Mouse (Mus musculus) hindbrain, embryonic 10.5 days (tissue): ENCODE results near the gene Gm2663. TPM values are rescaled to one million over a fixed set of nuclear protein-coding genes. Genes with fewer than 3 reads are reported as not detected.
"Not testable (repeated sequence)": the region's sequence is repeated elsewhere in the genome, so short reads cannot be mapped to it uniquely, and the experiment has no call there.

ENCODE experiments used
- DNase-seq: peaks from one replicate; pipeline ENCODE4 v3.0.0-alpha.2; 2017; ENCODE audit warnings: low spot score
- H3K27ac ChIP-seq: fragments of 300-500 bp; sonication (generic); 2 replicates; pipeline ENCODE4 v1.5.1; 2016; ENCODE audit warnings: mild to moderate bottlenecking, moderate library complexity
- H3K27me3 ChIP-seq: fragments of 300-500 bp; sonication (generic); 2 replicates; pipeline ENCODE4 v1.6.1; 2016; ENCODE audit warnings: mild to moderate bottlenecking; ENCODE audit not compliant: poor library complexity, insufficient read depth, severe bottlenecking
- H3K36me3 ChIP-seq: fragments of 300-500 bp; sonication (generic); 2 replicates; pipeline ENCODE4 v1.6.1; 2016; ENCODE audit warnings: mild to moderate bottlenecking, moderate library complexity
- H3K4me1 ChIP-seq: fragments of 300-500 bp; sonication (generic); replicated peaks from 2 replicates; pipeline ENCODE4 v1.6.1; 2016; ENCODE audit warnings: mild to moderate bottlenecking
- H3K4me3 ChIP-seq: fragments of 300-500 bp; sonication (generic); 2 replicates; pipeline ENCODE4 v1.5.1; 2016; ENCODE audit warnings: mild to moderate bottlenecking, moderate library complexity
- H3K9me3 ChIP-seq: fragments of 300-500 bp; sonication (generic); 2 replicates; pipeline ENCODE4 v1.6.1; 2016; ENCODE audit warnings: mild to moderate bottlenecking, moderate library complexity
- WGBS: fragments of 180-500 bp; shearing (Covaris S2); methylation state at CpG from one replicate; pipeline ENCODE4 v1.1.7; 2016; 5-methylcytosine and 5-hydroxymethylcytosine counted together
- polyA plus RNA-seq: library from polyadenylated mRNA; unstranded; fragments of >200 nt; fragmentation: Nextera tagmentation; extraction: Ambion mirVana; gene quantifications from 2 replicates; pipeline ENCODE4 v1.2.1, GENCODE M21; 2016

Gene Gm2663
- polyA plus RNA-seq = not detected in 2 replicates

DNA sequence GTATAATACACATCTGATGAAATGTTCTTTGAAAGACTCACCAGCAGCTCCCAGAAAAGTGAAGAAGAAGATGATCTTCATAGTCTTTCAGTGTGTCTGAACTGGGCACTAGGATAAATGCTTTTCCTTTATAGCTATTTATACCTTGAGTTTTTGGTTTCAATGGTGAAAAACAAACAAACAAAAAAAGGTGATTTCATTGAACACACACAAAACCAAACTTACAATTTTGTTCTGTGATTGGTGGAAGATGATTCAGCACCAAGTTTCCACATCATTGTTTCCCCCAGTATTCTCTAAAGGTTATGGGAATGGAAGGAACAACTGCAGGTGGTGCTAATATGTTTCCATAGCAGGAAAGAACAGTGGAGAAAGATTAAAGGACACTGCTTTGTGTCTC, at the start of gene Gm2663:
TSS of gene Gm2663 (minus strand) at position 101 of the 400 bp plus-strand sequence.
- not testable (repeated sequence) for H3K36me3 ChIP-seq, H3K27me3 ChIP-seq, H3K4me3 ChIP-seq, DNase-seq, H3K4me1 ChIP-seq, H3K27ac ChIP-seq, H3K9me3 ChIP-seq

DNA sequence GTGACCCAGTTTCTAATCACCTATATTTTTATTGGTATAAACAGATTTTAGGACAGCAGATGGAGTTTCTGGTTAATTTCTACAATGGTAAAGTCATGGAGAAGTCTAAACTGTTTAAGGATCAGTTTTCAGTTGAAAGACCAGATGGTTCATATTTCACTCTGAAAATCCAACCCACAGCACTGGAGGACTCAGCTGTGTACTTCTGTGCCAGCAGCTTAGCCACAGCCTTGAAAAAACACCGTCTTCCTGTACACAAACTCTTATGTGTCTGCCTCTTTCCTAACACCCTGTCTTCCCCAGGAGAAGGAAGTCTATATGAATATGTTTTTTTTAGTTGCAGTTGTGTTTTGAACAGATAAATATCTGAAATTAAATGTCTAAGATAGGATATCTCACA, 49.3 kb upstream of the Gm2663 start:
- H3K27ac ChIP-seq = no peak overlapping the region
- H3K4me3 ChIP-seq = no peak overlapping the region
- H3K9me3 ChIP-seq = no peaks in the 10 kb centered on the region
- no peaks in the 10 kb centered on the region for H3K4me1 ChIP-seq
- no peaks in the 10 kb centered on the region for H3K27me3 ChIP-seq
- H3K36me3 ChIP-seq = no peaks in the 10 kb centered on the region
- WGBS = 71% methylated on average over 1 of the region's 1 CpGs
- DNase-seq = no peak

DNA sequence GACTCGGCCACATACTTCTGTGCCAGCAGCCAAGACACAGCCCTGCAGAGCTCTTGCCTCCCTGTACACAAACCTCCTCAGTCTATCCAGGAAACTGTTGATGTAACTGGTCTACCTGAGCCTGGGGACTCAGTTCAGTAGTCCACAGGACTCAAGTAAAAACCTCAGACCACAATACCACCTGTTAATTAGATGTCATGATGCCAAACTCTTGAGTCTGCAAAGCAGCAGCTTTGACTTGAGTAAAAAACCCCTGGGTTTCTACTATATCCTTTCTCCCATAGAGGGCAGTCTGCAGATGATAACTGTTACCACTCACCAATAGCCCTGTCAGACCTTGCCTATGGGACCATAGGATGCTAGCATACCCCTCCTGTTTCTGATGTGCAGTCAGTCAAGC, 48.7 kb upstream of the Gm2663 start:
- H3K4me3 ChIP-seq = no peak overlapping the region
- no peaks in the 10 kb centered on the region for H3K36me3 ChIP-seq
- no peaks in the 10 kb centered on the region for H3K9me3 ChIP-seq
- H3K27ac ChIP-seq = no peak overlapping the region
- no peaks in the 10 kb centered on the region for H3K4me1 ChIP-seq
- DNase-seq = no peak
- no peaks in the 10 kb centered on the region for H3K27me3 ChIP-seq
- 78% methylated on average over 1 of the region's 1 CpGs for WGBS

DNA sequence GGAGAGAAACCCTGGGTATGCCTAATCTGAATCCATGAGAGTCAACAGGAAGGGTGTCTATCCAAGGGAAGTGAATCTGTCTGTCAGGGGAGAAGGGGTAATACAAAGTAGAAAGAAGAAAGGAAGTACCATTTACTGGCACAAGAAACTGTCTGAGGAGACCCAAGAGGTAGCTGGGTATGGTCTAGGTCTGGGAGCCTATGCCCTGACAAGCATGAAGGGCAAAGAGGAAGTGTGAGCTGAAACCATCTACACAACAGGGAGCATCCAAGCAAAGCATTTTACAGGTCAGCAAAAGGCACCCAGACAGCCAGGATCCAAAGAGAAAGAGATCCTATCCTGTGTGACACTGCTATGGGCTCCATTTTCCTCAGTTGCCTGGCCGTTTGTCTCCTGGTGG, 47.9 kb upstream of the Gm2663 start:
- DNase-seq = no peak
- Histone ChIP-seq H3K4me1 (no peaks in the 10 kb centered on the region), H3K27ac (no peak overlapping the region), H3K27me3 (no peaks in the 10 kb centered on the region), H3K9me3 (no peaks in the 10 kb centered on the region), H3K36me3 (no peaks in the 10 kb centered on the region), H3K4me3 (no peak overlapping the region)
- 84% methylated on average over 1 of the region's 1 CpGs for WGBS

DNA sequence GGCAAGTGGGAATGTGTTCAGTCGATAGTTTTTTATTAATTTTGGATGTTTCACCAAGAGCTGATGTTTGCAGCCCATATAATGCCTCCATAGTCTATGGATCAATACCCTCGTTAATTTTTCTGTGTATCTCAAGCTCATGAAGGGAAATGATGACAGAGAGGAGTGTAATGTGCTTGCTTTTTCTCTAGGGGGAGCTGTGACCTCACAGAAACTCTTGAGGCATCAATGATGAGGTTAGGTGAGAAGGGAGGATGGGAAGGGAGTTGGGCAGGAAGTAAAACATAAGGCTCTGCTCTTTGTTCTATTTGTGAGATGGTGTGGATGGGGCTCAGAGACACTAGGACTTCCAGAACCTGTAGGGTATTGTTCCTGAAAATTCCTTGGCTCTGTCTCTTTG, 47.3 kb upstream of the Gm2663 start:
- Histone ChIP-seq H3K27me3 (no peaks in the 10 kb centered on the region), H3K27ac (no peak overlapping the region), H3K4me3 (no peak overlapping the region), H3K4me1 (no peaks in the 10 kb centered on the region), H3K9me3 (no peaks in the 10 kb centered on the region), H3K36me3 (no peaks in the 10 kb centered on the region)
- DNase-seq = no peak
- WGBS = 64% methylated on average over 2 of the region's 2 CpGs

DNA sequence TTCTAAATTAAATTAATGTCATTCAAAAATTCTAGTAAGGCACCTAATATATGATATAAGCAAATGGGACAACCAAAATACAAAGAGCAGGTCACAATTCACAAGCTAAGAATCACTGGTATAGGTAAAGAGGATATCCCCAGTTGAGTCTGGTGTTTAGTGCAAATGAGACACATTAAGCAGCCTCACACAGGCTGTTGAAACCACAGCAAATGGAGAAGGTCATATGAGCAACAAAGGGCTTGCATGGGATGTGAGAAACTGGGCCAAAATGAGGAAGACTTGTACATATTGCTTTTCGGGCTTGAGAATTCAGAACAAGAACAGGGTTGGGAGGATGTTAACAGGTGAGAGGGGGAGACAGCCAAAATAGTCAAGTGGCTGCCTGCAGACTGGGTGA, 45.5 kb upstream of the Gm2663 start:
- WGBS = 91% methylated on average over 1 of the region's 1 CpGs
- H3K36me3 ChIP-seq = no peaks in the 10 kb centered on the region
- no peaks in the 10 kb centered on the region for H3K4me1 ChIP-seq
- DNase-seq = no peak
- no peaks in the 10 kb centered on the region for H3K27me3 ChIP-seq
- H3K9me3 ChIP-seq = no peaks in the 10 kb centered on the region
- H3K4me3 ChIP-seq = no peak overlapping the region
- no peak overlapping the region for H3K27ac ChIP-seq

DNA sequence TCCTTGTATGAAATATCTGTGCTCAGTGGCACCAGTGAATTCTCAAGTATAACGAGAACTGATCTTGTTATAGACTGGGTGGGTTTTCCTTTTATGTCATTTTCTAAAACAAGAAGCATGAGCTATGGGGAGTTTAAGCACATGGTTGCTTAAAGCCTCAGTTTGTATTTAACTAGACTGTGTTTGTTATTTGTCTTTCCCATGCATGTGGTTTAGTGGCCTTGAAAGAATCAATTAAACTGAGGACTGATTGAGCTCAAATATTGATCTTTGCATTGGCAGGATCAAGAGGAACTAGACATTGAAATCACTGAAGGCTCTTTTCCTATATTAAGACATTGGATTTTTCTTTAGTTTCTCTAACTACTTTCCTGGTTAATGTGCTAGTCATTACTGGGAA, 45.0 kb upstream of the Gm2663 start:
- Histone ChIP-seq H3K36me3 (no peaks in the 10 kb centered on the region), H3K27me3 (no peaks in the 10 kb centered on the region), H3K9me3 (no peaks in the 10 kb centered on the region), H3K4me3 (no peak overlapping the region), H3K4me1 (no peaks in the 10 kb centered on the region), H3K27ac (no peak overlapping the region)
- 81% methylated on average over 1 of the region's 1 CpGs for whole genome bisulfite sequencing
- DNase-seq = no peak

DNA sequence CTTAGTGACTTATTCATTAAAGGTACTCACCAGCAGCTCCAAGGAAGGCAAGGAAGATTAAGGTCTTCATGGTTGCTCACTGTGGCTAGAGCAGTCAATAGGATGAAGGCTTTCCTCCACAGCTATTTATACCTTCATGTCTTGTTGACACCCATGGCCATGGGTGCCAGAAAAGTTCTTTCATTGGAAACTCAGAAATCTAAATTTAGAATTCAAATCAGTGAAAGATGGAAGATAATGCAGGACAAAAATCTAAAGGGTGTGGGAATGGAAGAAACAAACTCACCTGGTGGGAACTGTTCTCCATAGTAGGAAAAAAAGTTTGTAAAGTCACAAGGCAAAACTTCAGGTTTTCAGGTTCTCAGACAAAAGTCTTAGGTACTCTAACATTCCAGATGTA, 36.1 kb upstream of the Gm2663 start, which contains the start of gene 2210010C04Rik:
TSS of gene 2210010C04Rik (minus strand) at position 101 of the 400 bp plus-strand sequence.
- H3K4me1 ChIP-seq = no peaks in the 10 kb centered on the region
- H3K36me3 ChIP-seq = no peaks in the 10 kb centered on the region
- no peak within 1 kb of the TSS for H3K4me3 ChIP-seq
- DNase-seq = no peak
- no peak within 1 kb of the TSS for H3K27ac ChIP-seq
- no peaks in the 10 kb centered on the region for H3K27me3 ChIP-seq
- no peaks in the 10 kb centered on the region for H3K9me3 ChIP-seq

DNA sequence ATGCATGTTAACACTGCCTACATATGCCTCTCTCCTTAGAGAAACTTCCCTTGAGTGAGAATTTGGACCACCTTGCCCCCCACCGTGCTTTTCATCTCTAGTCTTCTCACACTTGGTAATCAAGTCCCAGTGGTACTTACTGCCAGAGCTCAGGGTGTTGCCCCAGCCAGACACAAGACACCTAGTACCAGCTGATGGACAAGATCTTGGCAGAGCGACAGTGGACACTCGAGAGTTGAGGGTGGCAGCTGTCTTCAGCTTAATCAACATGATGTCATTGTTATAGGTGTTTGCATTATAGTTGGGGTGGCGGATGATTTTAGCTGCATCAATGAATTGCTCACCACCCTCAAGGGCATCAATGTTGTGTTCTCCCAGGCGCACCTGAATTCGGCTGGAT, 33.5 kb upstream of the Gm2663 start:
- no peak for DNase-seq
- no peak overlapping the region for H3K4me3 ChIP-seq

DNA sequence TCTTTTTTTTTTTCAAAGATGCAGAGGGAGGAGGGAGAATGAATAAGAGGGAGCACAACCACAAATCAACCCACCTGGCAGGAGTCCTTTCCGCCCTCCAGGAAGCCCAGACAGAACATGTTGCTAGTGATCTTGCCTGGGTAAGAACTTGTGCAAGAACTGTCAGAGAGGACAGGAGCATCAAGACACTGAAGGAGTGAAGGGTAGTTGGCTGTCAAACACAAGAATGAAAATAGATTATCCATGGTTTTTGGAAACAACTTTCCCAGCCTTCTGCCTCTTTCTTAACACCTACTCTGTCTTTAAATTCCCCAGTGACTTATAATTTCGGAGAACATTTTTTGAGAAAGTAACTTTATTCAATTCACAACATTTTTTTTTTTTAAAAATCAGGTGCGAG, 33.0 kb upstream of the Gm2663 start:
- no peaks in the 10 kb centered on the region for H3K36me3 ChIP-seq
- no peaks in the 10 kb centered on the region for H3K27me3 ChIP-seq
- H3K4me1 ChIP-seq = 0 out of 2 replicates have a peak, but pooled peaks cover under 1% of the 10 kb centered on the region
- no peaks in the 10 kb centered on the region for H3K9me3 ChIP-seq
- H3K4me3 ChIP-seq = no peak overlapping the region
- no peak for DNase-seq
- WGBS = 87% methylated on average over 3 of the region's 3 CpGs
- H3K27ac ChIP-seq = no peak overlapping the region

More for the DNA sequence above, 33.5 kb upstream of the Gm2663 start:
- H3K27me3 ChIP-seq = no peaks in the 10 kb centered on the region
- no peaks in the 10 kb centered on the region for H3K4me1 ChIP-seq
- H3K36me3 ChIP-seq = no peaks in the 10 kb centered on the region
- 85% methylated on average over 6 of the region's 6 CpGs for WGBS
- no peak overlapping the region for H3K27ac ChIP-seq
- no peaks in the 10 kb centered on the region for H3K9me3 ChIP-seq

DNA sequence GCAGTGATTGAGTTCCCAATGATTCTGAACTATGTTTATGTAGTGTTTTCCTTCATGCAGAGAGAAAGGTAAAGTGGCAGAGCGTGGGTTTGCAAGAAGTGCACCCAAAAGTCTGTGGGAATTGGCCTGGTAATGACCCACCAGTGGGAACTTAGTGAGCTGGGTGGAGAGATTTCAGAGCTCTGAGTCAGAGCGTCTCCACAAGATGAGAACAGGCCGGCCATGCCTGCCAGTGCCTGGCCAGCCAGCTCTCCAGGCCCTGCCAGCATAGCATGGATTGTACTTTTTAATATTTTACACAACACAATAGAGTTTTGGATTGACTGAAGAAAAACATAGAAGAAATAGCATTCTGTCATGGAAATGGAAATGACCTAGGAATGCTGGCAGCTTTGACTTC, 31.5 kb upstream of the Gm2663 start:
- H3K9me3 ChIP-seq = no peaks in the 10 kb centered on the region
- 0 out of 2 replicates have a peak, but pooled peaks cover 4% of the 10 kb centered on the region for H3K4me1 ChIP-seq
- DNase-seq = no peak
- H3K27me3 ChIP-seq = no peaks in the 10 kb centered on the region
- no peak overlapping the region for H3K4me3 ChIP-seq
- no peak overlapping the region for H3K27ac ChIP-seq
- 90% methylated on average over 3 of the region's 3 CpGs for WGBS
- no peaks in the 10 kb centered on the region for H3K36me3 ChIP-seq

DNA sequence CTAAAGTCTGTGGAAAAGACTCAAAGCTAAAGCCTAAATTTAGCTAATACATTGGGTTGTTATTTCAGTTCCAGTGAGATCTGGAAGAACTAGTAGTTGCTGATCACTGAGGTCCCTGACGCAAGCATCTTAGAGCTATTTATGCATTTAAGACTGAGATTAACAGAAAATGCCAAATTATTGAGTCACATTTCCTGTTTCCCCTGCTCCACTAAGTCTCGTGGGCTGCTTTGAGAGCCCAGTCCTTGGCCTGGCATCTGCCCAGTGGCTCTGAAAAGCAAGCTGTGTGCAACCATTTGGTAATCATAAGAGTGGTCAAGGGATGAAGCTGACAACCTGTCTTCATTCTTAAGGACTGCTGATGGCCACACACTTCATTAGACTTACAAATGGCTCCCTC, 27.8 kb upstream of the Gm2663 start:
- 39% methylated on average over 2 of the region's 2 CpGs for WGBS

DNA sequence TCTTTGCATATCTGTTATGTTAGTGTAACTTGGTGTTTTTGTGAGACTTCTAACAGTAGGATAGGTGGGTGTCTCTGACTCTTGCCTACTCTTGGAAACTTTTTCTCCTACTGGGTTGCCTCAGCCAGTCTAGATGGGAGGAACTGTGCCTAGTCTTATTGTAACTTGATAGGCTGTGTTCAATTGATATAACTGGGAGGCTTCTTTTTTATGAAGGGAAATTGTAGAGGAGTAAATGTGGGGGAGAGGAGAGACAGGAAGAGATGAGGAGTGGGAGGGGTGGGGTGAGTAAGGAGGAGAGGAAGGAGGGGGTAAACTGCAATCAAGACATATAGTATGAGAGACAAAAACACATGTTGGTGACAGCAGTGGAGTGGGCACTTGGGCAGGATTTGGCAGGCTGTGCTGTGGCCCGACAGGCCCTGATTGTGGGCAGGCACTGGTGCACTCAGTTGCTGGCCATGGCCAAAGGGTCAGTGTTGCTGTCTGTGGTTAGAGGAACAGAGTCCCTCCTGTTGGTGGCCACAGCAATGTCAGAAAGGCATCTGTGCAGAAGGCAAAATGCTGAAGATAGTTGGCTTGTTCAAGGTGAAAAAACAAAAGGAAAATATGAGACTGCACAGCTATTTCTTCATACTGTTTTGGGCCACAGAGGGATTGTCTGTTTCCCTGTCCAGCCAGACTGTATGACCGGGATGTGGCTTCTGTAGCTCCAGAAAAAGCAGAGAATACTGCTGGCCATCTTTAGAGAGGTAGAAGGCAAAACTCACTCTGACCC, 26.8 kb upstream of the Gm2663 start:
- 0 out of 2 replicates have a peak, but pooled peaks cover 4% of the 10 kb centered on the region for H3K4me1 ChIP-seq
- H3K27me3 ChIP-seq = no peaks in the 10 kb centered on the region
- H3K36me3 ChIP-seq = no peaks in the 10 kb centered on the region
- DNase-seq = no peak
- no peak overlapping the region for H3K4me3 ChIP-seq
- H3K27ac ChIP-seq = no peak overlapping the region
- no peaks in the 10 kb centered on the region for H3K9me3 ChIP-seq
- WGBS = 70% methylated on average over 2 of the region's 2 CpGs

More for the DNA sequence above, 27.8 kb upstream of the Gm2663 start:
- H3K27ac ChIP-seq = no peak overlapping the region
- DNase-seq = no peak
- 0 out of 2 replicates have a peak, but pooled peaks cover 4% of the 10 kb centered on the region for H3K4me1 ChIP-seq
- H3K9me3 ChIP-seq = no peaks in the 10 kb centered on the region
- no peaks in the 10 kb centered on the region for H3K36me3 ChIP-seq
- no peaks in the 10 kb centered on the region for H3K27me3 ChIP-seq
- no peak overlapping the region for H3K4me3 ChIP-seq

DNA sequence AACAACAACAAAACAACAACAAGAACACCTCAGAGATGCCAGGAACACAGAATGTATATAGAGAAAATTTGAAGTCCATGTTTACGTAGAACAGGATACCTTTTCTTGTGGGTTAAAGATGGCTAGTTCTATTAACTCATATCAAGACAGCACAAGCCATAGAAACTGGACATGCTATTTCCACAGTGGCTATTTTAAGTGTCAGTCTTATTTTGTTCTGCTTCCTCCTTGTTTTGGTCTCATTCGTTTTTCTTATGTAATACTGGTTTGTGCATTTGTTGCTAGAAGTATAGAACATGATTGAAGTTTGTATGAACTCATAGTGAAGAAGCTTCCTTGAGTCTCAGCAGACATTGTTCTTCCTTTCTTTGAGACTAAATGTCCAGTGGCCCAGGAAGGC, 19.9 kb upstream of the Gm2663 start:
- no peak for DNase-seq
- Histone ChIP-seq H3K27me3 (no peaks in the 10 kb centered on the region), H3K4me3 (no peak overlapping the region), H3K4me1 (no peaks in the 10 kb centered on the region), H3K27ac (no peak overlapping the region), H3K9me3 (no peaks in the 10 kb centered on the region), H3K36me3 (no peaks in the 10 kb centered on the region)
- WGBS = 86% methylated on average over 2 of the region's 2 CpGs
